Mouse (Mus musculus): ENCODE measurements around the gene Gm49378. TPM values are rescaled to one million over a fixed set of nuclear protein-coding genes. Genes with fewer than 3 reads are reported as not detected.

Gene Gm49378
- polyA plus RNA-seq, 1 experiment from 2014 or later = 1.9 TPM

GRCm38 (mm10) chr14:55598521-55599390, 38.9 kb downstream of the Gm49378 start:
- Histone ChIP-seq H3K4me2 (no peak overlapping the region), H3K36me3 (peaks cover 96% of the 10 kb centered on the region), H3K9ac (no peak overlapping the region), H3K27me3 (no peaks in the 10 kb centered on the region), H3K4me3 (no peak overlapping the region), H3K27ac (replicated peaks) (no peak overlapping the region), H3K4me1 (replicated peaks) (peaks cover 7% of the 10 kb centered on the region), H3K9me3 (no peaks in the 10 kb centered on the region)
- no peak for ATAC-seq (ENCODE audit: low read depth)
- 95% methylated on average over 21 of the region's 21 CpGs for WGBS

- no peak overlapping the region for H3K27ac ChIP-seq (replicated peaks)
- H3K27me3 ChIP-seq = no peaks in the 10 kb centered on the region
- H3K4me3 ChIP-seq = no peak overlapping the region
- H3K4me2 ChIP-seq = no peak overlapping the region
- 77% methylated on average over 13 of the region's 13 CpGs for WGBS
- peaks cover 71% of the 10 kb centered on the region for H3K36me3 ChIP-seq
- peaks cover 21% of the 10 kb centered on the region for H3K4me1 ChIP-seq (replicated peaks)
- no peaks in the 10 kb centered on the region for H3K9me3 ChIP-seq
- H3K9ac ChIP-seq = no peak overlapping the region
- no peak for ATAC-seq (ENCODE audit: low read depth)
These were observed 41.5 kb downstream of the Gm49378 start for GRCm38 (mm10) chr14:55596036-55596690.

DNA sequence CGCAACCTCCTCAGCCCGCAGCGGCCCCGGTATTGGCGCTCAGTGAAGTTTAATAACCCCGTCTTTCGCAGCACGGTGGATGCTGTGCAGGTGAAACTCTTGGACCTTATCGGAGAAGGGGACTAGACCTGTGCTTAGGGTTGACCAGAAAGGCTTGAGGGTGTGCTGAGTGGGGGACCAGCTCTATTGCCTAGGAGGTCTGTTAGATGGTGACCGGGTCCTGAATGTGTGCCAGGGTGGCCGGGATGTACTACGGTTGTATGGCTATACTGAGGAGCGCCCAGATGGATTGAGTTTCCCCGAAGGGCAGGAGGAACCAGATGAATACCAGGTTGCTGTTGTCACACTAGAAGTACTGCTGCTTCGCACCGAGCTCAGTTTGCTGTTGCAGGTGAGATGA, 45.5 kb downstream of the Gm49378 start:
- no peaks in the 10 kb centered on the region for H3K27me3 ChIP-seq
- WGBS = 4% methylated on average over 16 of the region's 16 CpGs
- peaks cover 49% of the 10 kb centered on the region for H3K36me3 ChIP-seq
- H3K9me3 ChIP-seq = no peaks in the 10 kb centered on the region
- peak overlapping the region; percentile 72 for H3K4me3 ChIP-seq
- H3K4me1 ChIP-seq (replicated peaks) = peaks cover 37% of the 10 kb centered on the region
- ATAC-seq (ENCODE audit: low read depth) = no peak
- H3K27ac ChIP-seq (replicated peaks) = peak overlapping the region; percentile 96
- peak overlapping the region; percentile 93 for H3K4me2 ChIP-seq
- H3K9ac ChIP-seq = peak overlapping the region; percentile 91

GRCm38 (mm10) chr14:55591331-55591891, 46.3 kb downstream of the Gm49378 start, which contains the start of gene Rnf31:
TSS of gene Rnf31 (plus strand) at chr14:55591708.
- peak within 1 kb of the TSS; percentile 93 for H3K4me2 ChIP-seq
- H3K9me3 ChIP-seq = no peaks in the 10 kb centered on the region
- peak within 1 kb of the TSS; percentile 72 for H3K4me3 ChIP-seq
- H3K4me1 ChIP-seq (replicated peaks) = peaks cover 37% of the 10 kb centered on the region
- peak; percentile 94 for ATAC-seq (ENCODE audit: low read depth)
- under 1% methylated on average over 33 of the region's 33 CpGs for WGBS
- H3K27ac ChIP-seq (replicated peaks) = peak within 1 kb of the TSS; percentile 96
- H3K9ac ChIP-seq = peak within 1 kb of the TSS; percentile 91
- H3K27me3 ChIP-seq = no peaks in the 10 kb centered on the region
- peaks cover 44% of the 10 kb centered on the region for H3K36me3 ChIP-seq

GRCm38 (mm10) chr14:55590748-55591330, 46.9 kb downstream of the Gm49378 start, which contains the start of gene Psme2:
TSS of gene Psme2 (minus strand) at chr14:55591113.
- H3K4me1 ChIP-seq (replicated peaks) = peaks cover 37% of the 10 kb centered on the region
- H3K4me2 ChIP-seq = peak within 1 kb of the TSS; percentile 93
- no peaks in the 10 kb centered on the region for H3K27me3 ChIP-seq
- H3K36me3 ChIP-seq = peaks cover 38% of the 10 kb centered on the region
- H3K9me3 ChIP-seq = no peaks in the 10 kb centered on the region
- H3K4me3 ChIP-seq = peak within 1 kb of the TSS; percentile 72
- ATAC-seq (ENCODE audit: low read depth) = peak; percentile 97
- H3K9ac ChIP-seq = peak within 1 kb of the TSS; percentile 91
- H3K27ac ChIP-seq (replicated peaks) = peak within 1 kb of the TSS; percentile 96
- 1% methylated on average over 22 of the region's 22 CpGs for WGBS

DNA sequence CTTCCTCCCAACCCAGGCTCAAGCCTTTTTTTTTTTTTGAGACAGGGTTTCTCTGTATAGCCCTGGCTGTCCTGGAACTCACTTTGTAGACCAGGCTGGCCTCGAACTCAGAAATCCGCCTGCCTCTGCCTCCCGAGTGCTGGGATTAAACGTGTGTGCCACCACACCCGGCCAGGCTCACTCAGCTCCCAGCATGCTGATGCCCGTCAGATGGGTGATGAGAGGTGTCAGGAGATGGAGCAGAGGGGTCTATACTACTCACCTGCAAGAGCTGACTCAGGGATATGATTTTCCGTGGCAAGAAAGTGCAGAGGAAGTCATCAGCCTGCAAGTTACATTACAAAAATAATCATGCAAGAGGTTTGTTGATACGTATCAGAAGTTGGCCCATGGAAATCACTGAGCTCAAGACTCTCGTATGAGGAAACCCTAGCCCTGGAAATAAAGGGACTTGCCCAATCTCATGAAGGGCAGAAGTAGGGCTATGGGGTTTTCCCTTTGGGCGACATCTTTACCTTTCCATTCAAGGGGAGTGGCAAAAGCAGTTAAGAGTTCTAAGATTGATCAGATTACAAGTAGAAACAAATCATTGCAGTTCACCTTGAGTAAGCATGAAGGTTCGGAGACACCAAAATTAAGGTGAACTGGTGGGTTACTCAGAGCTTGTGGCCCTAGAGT, 47.8 kb downstream of the Gm49378 start:
- peak overlapping the region; percentile 91 for H3K9ac ChIP-seq
- WGBS = 90% methylated on average over 11 of the region's 11 CpGs
- H3K9me3 ChIP-seq = no peaks in the 10 kb centered on the region
- peaks cover 29% of the 10 kb centered on the region for H3K36me3 ChIP-seq
- peak overlapping the region; percentile 96; the same call in 1 of the 2 replicates for H3K27ac ChIP-seq (replicated peaks)
- H3K4me1 ChIP-seq (replicated peaks) = peaks cover 45% of the 10 kb centered on the region
- H3K4me2 ChIP-seq = peak overlapping the region; percentile 93
- H3K27me3 ChIP-seq = no peaks in the 10 kb centered on the region
- H3K4me3 ChIP-seq = peak overlapping the region; percentile 72
- no peak for ATAC-seq (ENCODE audit: low read depth)

GRCm38 (mm10) chr14:55589271-55589670, 48.4 kb downstream of the Gm49378 start:
- Histone ChIP-seq H3K9ac (no peak overlapping the region), H3K9me3 (no peaks in the 10 kb centered on the region), H3K36me3 (peaks cover 22% of the 10 kb centered on the region), H3K27ac (replicated peaks) (no peak overlapping the region), H3K4me2 (no peak overlapping the region), H3K4me1 (replicated peaks) (peaks cover 52% of the 10 kb centered on the region), H3K4me3 (no peak overlapping the region), H3K27me3 (no peaks in the 10 kb centered on the region)
- ATAC-seq (ENCODE audit: low read depth) = no peak
- 90% methylated on average over 5 of the region's 5 CpGs for WGBS

- Histone ChIP-seq H3K36me3 (peaks cover 28% of the 10 kb centered on the region), H3K27me3 (no peaks in the 10 kb centered on the region), H3K4me2 (no peak overlapping the region), H3K4me3 (no peak overlapping the region), H3K4me1 (replicated peaks) (peaks cover 32% of the 10 kb centered on the region), H3K27ac (replicated peaks) (no peak overlapping the region), H3K9me3 (no peaks in the 10 kb centered on the region), H3K9ac (no peak overlapping the region)
- ATAC-seq (ENCODE audit: low read depth) = no peak
- WGBS = 92% methylated on average over 2 of the region's 2 CpGs
These were observed 51.5 kb downstream of the Gm49378 start for GRCm38 (mm10) chr14:55586149-55586548.

DNA sequence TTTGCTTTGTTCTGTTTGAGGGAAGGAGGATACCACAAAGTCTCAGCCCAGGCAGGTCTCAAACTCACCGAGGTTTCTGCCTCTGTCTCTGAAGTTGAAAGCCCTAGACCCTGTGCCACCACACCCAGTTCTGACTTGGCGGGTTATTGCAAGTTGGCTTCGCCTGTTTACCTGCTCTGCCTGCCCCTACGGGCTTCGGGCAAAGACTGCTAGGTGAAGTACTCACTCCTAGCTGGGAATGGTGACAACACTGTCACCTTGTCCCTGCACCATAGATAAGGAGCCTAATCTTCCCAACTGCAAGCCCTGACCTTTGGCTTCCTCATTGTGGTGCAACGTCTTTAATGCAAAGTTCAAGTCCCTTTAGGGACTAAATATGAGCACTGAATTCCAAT, 52.1 kb downstream of the Gm49378 start:
- 66% methylated on average over 6 of the region's 6 CpGs for WGBS
- peak overlapping the region; percentile 48; the same call in 1 of the 2 replicates for H3K4me3 ChIP-seq
- H3K27ac ChIP-seq (replicated peaks) = no peak overlapping the region
- H3K4me1 ChIP-seq (replicated peaks) = peaks cover 32% of the 10 kb centered on the region
- H3K4me2 ChIP-seq = peak overlapping the region; percentile 66
- H3K9ac ChIP-seq = no peak overlapping the region; the same call in 1 of the 2 replicates
- H3K27me3 ChIP-seq = no peaks in the 10 kb centered on the region
- no peaks in the 10 kb centered on the region for H3K9me3 ChIP-seq
- no peak for ATAC-seq (ENCODE audit: low read depth)
- H3K36me3 ChIP-seq = peaks cover 33% of the 10 kb centered on the region

GRCm38 (mm10) chr14:55584702-55585565, 52.8 kb downstream of the Gm49378 start, which contains the start of gene Emc9:
TSS of gene Emc9 (minus strand) at chr14:55585302.
- peak; percentile 68 for ATAC-seq (ENCODE audit: low read depth)
- Histone ChIP-seq H3K9ac (peak within 1 kb of the TSS; percentile 79), H3K27ac (replicated peaks) (peak within 1 kb of the TSS; percentile 52; the same call in 1 of the 2 replicates), H3K27me3 (no peaks in the 10 kb centered on the region), H3K36me3 (peaks cover 40% of the 10 kb centered on the region), H3K4me3 (peak within 1 kb of the TSS; percentile 48), H3K4me1 (replicated peaks) (peaks cover 26% of the 10 kb centered on the region), H3K4me2 (peak within 1 kb of the TSS; percentile 66), H3K9me3 (no peaks in the 10 kb centered on the region)
- 2% methylated on average over 43 of the region's 43 CpGs for WGBS

Data from neural tube, embryonic 13.5 days (tissue).